Mouse (Mus musculus) lung, adult 2 months (tissue): Measurements from ENCODE around the gene Dbh.

ENCODE experiments used
- CTCF ChIP-seq: fragments of 200-500 bp; IDR thresholded peaks from 2 replicates; pipeline ENCODE4 v1.5.1; 2011; ENCODE audit warnings: mild to moderate bottlenecking, low read length, control low read depth; ENCODE audit not compliant: insufficient read depth
- POLR2A ChIP-seq: fragments of 200-500 bp; IDR thresholded peaks from 2 replicates; pipeline ENCODE4 v1.6.1; 2011; ENCODE audit warnings: low read depth, mild to moderate bottlenecking, control low read depth, low read length, borderline replicate concordance; ENCODE audit errors: extremely low read depth

DNA sequence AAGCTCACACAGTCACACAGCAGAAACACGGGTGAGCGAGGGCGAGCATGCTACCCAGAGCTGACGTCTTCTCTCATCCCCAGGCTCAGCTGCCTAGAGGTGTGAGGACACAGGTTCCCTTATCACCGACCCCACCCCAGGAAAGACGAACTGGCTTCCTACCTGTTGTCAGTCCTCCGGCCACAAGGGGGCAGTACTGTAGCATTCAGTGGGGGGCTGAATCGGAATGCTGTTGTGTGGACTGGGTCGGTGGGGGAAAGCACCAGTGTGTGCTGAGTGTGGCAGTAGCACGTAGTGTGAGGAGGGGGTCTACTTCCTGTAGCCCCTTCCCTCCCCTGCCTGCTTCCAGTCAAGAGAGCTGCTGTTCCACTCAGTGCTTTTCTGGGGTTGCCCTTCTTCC lies 39.1 kb upstream of the Dbh start:
- TF ChIP-seq CTCF = peak; percentile 80
- no peak for TF ChIP-seq POLR2A
